Mouse (Mus musculus) heart, adult 8-10 months (tissue): ENCODE data around the gene Wdr1. TPM values are rescaled to one million over a fixed set of nuclear protein-coding genes. Genes with fewer than 3 reads are reported as not detected.

Experiments
- DNase-seq: peaks from one replicate; pipeline ENCODE4 v3.0.0; 2022; ENCODE audit warnings: low spot score
- total RNA-seq, 4 experiments: library from RNA; stranded (reverse); gene quantifications; 2 replicates each; pipeline ENCODE4 v1.2.4; 2022

The Wdr1 gene
- total RNA-seq, 4 experiments from 2014 or later = 109 to 129 (median 118) TPM

- DNase-seq = no peak
Measured at GRCm38 (mm10) chr5:38544423-38545415, 18.3 kb downstream of the Wdr1 start.

DNA sequence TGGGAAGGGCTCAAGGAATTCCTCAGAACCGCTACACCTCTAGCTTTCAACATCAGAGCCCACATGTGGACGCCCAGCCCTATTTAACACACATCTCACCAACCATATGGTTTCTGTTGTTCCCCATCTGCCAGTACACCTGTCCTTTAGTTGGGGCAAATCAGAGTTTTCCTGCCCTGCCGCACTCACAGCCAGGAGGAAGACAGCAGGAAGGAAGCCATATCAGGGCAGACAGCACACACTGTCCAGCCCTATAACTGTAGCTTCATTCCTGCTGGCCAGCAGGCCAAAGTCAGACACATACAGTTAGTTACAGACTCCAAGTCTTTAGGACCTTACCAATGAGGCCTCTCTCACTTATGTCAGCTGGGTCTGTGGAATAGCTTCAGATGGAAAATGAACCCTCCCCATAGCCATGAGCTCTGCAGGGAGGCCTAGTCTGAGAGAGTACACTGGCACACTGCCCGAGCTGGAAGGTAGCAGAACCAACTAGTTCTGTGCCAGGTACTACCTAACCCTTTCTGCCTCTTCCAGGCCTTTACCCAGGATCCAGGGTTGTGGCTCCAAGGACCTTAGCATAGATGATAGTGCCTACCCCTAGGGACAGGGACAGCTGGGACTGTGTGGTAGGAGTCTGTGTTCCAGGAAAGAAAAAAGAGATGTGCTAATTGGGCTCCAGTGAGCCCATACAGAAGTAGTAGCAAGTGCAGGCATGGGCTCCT lies 19.4 kb downstream of the Wdr1 start:
- DNase-seq = no peak

GRCm38 (mm10) chr5:38541728-38542127 lies 21.3 kb downstream of the Wdr1 start:
- DNase-seq = peak; percentile 55

DNA sequence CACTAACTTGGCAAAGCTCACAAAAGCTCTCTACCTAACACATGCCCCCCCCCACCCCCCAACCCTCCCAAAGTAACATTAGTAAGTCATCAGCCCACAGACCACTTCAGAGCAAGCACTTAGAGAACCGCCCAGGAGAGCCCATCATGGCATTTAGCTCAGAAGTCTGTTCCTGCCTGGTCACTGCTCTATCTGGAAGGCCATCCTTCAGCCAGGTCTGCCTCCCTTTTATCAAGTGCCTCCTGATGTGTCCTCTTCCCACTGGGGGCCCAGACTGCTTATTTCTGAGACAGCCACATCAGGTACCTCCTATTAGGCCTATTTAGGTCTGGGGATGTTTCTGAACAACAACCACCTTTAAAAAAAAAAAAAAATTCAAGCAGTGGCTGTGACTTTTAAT lies 22.1 kb downstream of the Wdr1 start:
- DNase-seq = no peak

DNA sequence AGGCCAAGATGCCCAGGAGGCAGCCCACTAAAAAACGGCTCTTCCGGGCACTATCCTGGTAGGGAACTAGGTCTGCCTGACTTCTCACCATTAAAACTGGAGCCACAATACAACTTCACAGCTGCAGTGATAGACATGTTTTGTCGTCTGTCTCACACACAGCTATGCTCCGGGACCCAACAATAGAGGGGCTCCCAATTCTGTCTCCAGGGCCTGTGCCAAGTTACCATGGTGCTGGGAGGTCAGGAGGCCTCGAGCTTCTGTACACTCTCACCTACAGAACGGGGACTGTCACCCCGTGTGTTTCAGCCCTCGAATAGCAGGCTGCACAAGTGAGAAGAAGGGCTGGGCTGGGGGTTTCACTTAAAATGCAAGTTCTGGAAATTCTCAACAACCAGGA lies 24.5 kb downstream of the Wdr1 start:
- DNase-seq = no peak

- DNase-seq = no peak
Measured at GRCm38 (mm10) chr5:38537845-38538244, 25.2 kb downstream of the Wdr1 start.

DNA sequence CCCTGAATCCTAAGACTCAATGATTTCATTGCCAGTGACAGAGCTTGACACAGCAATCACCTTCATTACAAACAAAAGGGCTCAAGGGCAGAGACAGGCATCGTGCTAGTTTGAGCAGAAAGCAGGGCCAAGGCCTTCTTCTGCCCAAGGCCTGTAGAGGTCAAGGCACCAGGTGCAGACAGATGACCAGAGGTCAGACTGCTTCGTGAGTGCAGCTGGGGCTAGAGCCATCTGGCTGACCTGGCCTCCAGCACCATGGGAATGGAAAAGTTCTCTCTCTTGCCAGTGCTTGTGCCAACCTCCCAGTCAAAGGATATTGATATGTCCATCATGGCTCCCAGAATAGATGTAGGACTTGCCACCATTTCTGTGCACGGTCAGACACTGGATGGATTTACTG lies 26.2 kb downstream of the Wdr1 start:
- DNase-seq = peak; percentile 49

DNA sequence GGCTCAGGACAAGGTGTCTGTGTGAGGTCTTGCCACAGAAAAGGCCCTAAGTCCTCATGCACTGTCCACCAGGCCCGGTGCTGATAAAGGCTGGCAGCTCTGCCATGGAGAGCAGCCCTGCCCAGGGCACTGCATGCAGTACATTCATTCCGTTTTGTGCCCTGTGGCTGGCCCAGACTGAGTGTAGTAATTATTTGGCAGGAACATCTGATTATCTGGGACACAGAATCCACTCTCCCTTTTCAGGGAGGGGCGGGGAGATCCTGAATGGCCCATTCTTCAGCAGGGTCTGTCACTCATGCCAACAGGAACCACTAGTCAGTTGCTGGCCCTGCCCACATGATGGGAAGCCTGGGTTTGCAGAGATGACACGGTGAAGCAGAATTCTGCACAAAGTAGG lies 30.9 kb downstream of the Wdr1 start:
- DNase-seq = peak; percentile 56

GRCm38 (mm10) chr5:38529724-38530428 lies 33.1 kb downstream of the Wdr1 start:
- no peak for DNase-seq

GRCm38 (mm10) chr5:38522977-38523376 lies 40.0 kb downstream of the Wdr1 start:
- DNase-seq = no peak

DNA sequence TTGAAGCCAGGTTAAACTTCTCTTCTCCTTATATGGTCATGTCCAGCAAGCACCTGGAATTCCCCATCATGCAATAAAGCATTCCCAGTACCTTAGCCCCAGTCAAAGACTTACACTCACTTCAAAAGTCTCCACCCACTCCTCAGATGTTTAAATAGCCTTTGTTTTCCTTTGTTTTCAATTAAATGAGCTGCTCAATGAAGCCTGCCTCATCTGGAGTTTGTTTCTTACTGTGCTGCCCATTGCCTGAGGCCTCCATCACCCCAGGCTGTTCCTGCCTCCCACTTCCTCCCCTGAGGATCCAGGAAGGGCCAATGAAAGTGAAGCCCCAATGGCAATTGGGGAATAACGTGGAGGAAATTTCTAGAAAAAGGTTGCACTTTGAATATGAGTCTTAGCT lies 42.2 kb downstream of the Wdr1 start:
- no peak for DNase-seq

- no peak for DNase-seq
Measured at GRCm38 (mm10) chr5:38516267-38516666, 46.8 kb downstream of the Wdr1 start.

DNA sequence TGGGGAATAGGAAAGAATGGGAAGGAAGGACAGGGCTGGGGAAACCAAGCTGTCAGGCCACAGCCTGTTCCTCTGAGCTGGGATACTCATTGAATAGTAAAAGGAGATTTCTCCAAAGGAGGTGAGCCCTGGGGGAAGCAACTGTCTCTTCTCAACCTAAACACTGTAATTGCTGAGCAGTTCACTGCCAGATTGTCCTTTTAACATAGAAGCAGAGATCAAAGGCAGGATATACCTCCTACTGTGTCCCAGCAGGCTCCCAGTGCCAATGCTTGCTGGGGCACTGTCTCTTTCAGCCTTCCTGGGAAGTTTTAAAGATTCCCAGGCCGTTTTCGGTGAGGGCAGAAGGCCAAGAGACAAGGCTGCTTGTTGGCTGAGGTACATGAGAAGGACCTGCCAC lies 50.0 kb downstream of the Wdr1 start:
- no peak for DNase-seq

DNA sequence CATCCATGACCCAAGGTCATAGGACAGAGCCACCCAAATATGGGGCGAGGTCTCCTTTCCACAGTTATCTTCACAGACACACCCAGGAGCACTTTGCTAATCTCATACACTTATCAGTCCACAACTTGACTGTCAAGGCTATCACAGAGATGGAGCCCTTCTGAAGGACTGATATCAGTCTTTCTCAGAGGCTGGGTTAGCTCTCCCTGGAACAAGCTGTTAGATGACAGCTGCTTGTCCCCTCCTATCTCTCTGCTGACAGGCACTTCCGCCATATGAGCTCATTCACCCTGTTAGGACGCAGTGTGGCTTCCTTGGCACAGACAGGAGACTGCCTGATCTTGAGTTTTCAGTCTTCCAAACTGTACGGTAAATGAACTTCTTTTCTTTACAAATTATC lies 53.5 kb downstream of the Wdr1 start:
- no peak for DNase-seq

- DNase-seq = no peak
Measured at GRCm38 (mm10) chr5:38505435-38505765, 57.6 kb downstream of the Wdr1 start.

- no peak for DNase-seq
Measured at GRCm38 (mm10) chr5:38504747-38505434, 58.1 kb downstream of the Wdr1 start.

DNA sequence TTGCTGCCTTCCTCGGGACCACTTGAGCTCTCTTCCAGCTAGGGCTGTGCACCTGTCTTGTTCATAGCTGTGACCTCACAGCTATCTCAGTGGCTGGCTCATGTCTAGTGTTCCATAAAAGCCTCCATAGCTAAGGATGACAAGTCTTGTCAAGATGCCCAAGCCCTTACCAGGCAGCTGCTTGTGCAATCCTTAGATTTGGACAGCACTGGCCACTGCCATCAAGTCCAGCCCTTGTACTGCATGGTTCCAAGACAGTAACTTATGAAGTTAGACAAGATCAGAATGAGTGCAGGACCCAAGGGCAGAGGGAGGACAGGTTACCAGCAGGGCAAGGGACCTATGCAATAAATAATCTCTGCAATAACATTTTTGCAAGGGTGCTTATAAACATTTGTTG lies 58.9 kb downstream of the Wdr1 start:
- DNase-seq = no peak

DNA sequence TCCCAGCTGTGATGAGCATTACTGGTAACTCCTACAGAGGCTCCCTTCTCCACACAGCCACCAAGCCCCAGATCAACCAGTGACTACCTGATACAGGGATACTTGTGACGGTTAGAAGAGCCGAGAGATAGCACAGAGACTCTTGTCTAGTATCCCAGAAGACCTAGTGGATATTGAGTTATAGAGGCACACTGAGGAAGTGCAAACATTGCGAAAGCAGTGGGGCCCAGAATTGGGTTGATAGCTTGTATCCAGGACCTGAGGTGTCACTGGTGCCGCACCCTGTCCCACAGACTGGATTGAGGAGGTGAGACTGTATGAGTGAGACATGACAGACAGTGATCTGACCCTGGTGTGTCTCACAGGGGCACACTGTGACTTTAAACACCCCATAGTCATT lies 60.0 kb downstream of the Wdr1 start, which contains the start of gene Slc2a9:
TSS of gene Slc2a9 (minus strand) at position 152 of the 400 bp plus-strand sequence.
- no peak for DNase-seq

GRCm38 (mm10) chr5:38500043-38500442 lies 63.0 kb downstream of the Wdr1 start:
- no peak for DNase-seq

- DNase-seq = no peak
Measured at GRCm38 (mm10) chr5:38499316-38499811, 63.7 kb downstream of the Wdr1 start.

DNA sequence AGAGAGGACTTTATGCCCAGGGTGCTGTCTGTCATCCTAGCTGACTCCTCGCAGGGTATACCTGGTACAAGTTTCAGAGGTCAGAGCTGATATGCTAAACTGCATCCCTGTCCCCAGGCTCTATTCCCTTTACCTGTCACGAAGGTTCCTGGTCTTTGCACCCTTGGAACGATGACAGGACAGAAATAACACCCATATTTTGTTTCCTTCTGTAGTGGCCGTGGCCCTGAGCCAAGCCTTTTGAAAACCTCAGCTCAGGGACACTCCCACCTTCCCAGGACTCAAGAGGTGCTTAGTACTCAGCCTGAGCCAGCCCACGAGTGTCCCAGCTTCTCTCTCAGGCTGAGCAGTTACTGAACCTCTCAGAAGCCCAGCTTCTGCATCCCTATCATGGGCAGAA lies 64.5 kb downstream of the Wdr1 start:
- no peak for DNase-seq
